Mouse (Mus musculus): ENCODE results near the gene Nudt3. TPM values are rescaled to one million over a fixed set of nuclear protein-coding genes. Genes with fewer than 3 reads are reported as not detected.

Gene Nudt3
- total and polyA plus RNA-seq, 3 experiments = 79.8 to 245 (median 140) TPM

- Histone ChIP-seq H3K27me3 (ENCODE audit: insufficient read depth, low read length) (no peaks in the 10 kb centered on the region), H3K4me3 (ENCODE audit: low read depth, low read length) (peak overlapping the region; percentile 95), H3K9me3 (replicated peaks) (no peaks in the 10 kb centered on the region), H3K36me3 (replicated peaks) (peaks cover 36% of the 10 kb centered on the region), H3K4me1 (ENCODE audit: insufficient read depth, low read depth, low read length) (peaks cover 72% of the 10 kb centered on the region)
- ATAC-seq (ENCODE audit: extremely low read depth, insufficient number of reproducible peaks, low FRiP score, poor library complexity, severe bottlenecking) (peak; percentile 37; the same call in 1 of the 2 replicates), DNase-seq (ENCODE audit: low spot score) (peak; percentile 98)
- TF ChIP-seq CTCF (IDR thresholded peaks at IDR 0.05; ENCODE audit: low read depth, low read length) = no peak
- TF ChIP-seq GATA2 (IDR thresholded peaks at IDR 0.05; ENCODE audit: borderline replicate concordance, low read depth, low read length) = no peak
- no peak for TF ChIP-seq GATA1 (IDR thresholded peaks at IDR 0.05; ENCODE audit: borderline replicate concordance, low read length)
- no peak for TF ChIP-seq POLR2AphosphoS5 (IDR thresholded peaks at IDR 0.05; ENCODE audit: insufficient replicate concordance, low read depth, low read length)
- no peak for TF ChIP-seq TAL1 (conservative IDR thresholded peaks at IDR 0.05; ENCODE audit: low read depth, low read length)
Observed at GRCm38 (mm10) chr17:27555512-27556172, 67.7 kb downstream of the Nudt3 start.

GRCm38 (mm10) chr17:27555075-27555511 is 68.2 kb downstream of the Nudt3 start:
- no peaks in the 10 kb centered on the region for H3K27me3 ChIP-seq (ENCODE audit: insufficient read depth, low read length)
- H3K4me3 ChIP-seq (ENCODE audit: low read depth, low read length) = peak overlapping the region; percentile 95
- H3K9me3 ChIP-seq (replicated peaks) = no peaks in the 10 kb centered on the region
- peaks cover 69% of the 10 kb centered on the region for H3K4me1 ChIP-seq (ENCODE audit: insufficient read depth, low read depth, low read length)
- DNase-seq (ENCODE audit: low spot score) (peak; percentile 98), ATAC-seq (ENCODE audit: extremely low read depth, insufficient number of reproducible peaks, low FRiP score, poor library complexity, severe bottlenecking) (peak; percentile 67)
- TF ChIP-seq GATA1 (IDR thresholded peaks at IDR 0.05; ENCODE audit: borderline replicate concordance, low read length) = no peak
- H3K36me3 ChIP-seq (replicated peaks) = peaks cover 30% of the 10 kb centered on the region

GRCm38 (mm10) chr17:27554062-27554960 is 69.0 kb downstream of the Nudt3 start:
- Histone ChIP-seq H3K9me3 (replicated peaks) (no peaks in the 10 kb centered on the region), H3K4me3 (ENCODE audit: low read depth, low read length) (peak overlapping the region; percentile 95), H3K36me3 (replicated peaks) (peaks cover 23% of the 10 kb centered on the region), H3K27me3 (ENCODE audit: insufficient read depth, low read length) (no peaks in the 10 kb centered on the region), H3K4me1 (ENCODE audit: insufficient read depth, low read depth, low read length) (peaks cover 70% of the 10 kb centered on the region)
- ATAC-seq (ENCODE audit: extremely low read depth, insufficient number of reproducible peaks, low FRiP score, poor library complexity, severe bottlenecking) (no peak), DNase-seq (ENCODE audit: low spot score) (peak; percentile 17)
- TF ChIP-seq POLR2AphosphoS5 (IDR thresholded peaks at IDR 0.05; ENCODE audit: insufficient replicate concordance, low read depth, low read length) (peak; percentile 12; the same call in 1 of the 2 replicates), TAL1 (conservative IDR thresholded peaks at IDR 0.05; ENCODE audit: low read depth, low read length) (no peak), GATA2 (IDR thresholded peaks at IDR 0.05; ENCODE audit: borderline replicate concordance, low read depth, low read length) (no peak)

- Histone ChIP-seq H3K36me3 (replicated peaks) (peaks cover 8% of the 10 kb centered on the region), H3K9me3 (replicated peaks) (no peaks in the 10 kb centered on the region), H3K4me1 (ENCODE audit: insufficient read depth, low read depth, low read length) (peaks cover 66% of the 10 kb centered on the region), H3K4me3 (ENCODE audit: low read depth, low read length) (peak overlapping the region; percentile 48; the same call in 1 of the 2 replicates), H3K27me3 (ENCODE audit: insufficient read depth, low read length) (no peaks in the 10 kb centered on the region)
- DNase-seq (ENCODE audit: low spot score) (no peak), ATAC-seq (ENCODE audit: extremely low read depth, insufficient number of reproducible peaks, low FRiP score, poor library complexity, severe bottlenecking) (no peak)
- TF ChIP-seq CTCF (IDR thresholded peaks at IDR 0.05; ENCODE audit: low read depth, low read length) = no peak
- TF ChIP-seq POLR2AphosphoS5 (IDR thresholded peaks at IDR 0.05; ENCODE audit: insufficient replicate concordance, low read depth, low read length) = 0 out of 2 replicates have a peak, but pooled peaks have one; percentile 66
- TF ChIP-seq GATA1 (IDR thresholded peaks at IDR 0.05; ENCODE audit: borderline replicate concordance, low read length) = no peak
- TF ChIP-seq GATA2 (IDR thresholded peaks at IDR 0.05; ENCODE audit: borderline replicate concordance, low read depth, low read length) = no peak
- no peak for TF ChIP-seq TAL1 (conservative IDR thresholded peaks at IDR 0.05; ENCODE audit: low read depth, low read length)
Observed at GRCm38 (mm10) chr17:27552215-27553201, 70.8 kb downstream of the Nudt3 start.

GRCm38 (mm10) chr17:27551393-27551940 is 71.8 kb downstream of the Nudt3 start:
- H3K9me3 ChIP-seq (replicated peaks) = no peaks in the 10 kb centered on the region
- ATAC-seq (ENCODE audit: extremely low read depth, insufficient number of reproducible peaks, low FRiP score, poor library complexity, severe bottlenecking) = no peak
- DNase-seq (ENCODE audit: low spot score) = no peak
- peaks cover 66% of the 10 kb centered on the region for H3K4me1 ChIP-seq (ENCODE audit: insufficient read depth, low read depth, low read length)
- peaks cover 8% of the 10 kb centered on the region for H3K36me3 ChIP-seq (replicated peaks)
- H3K4me3 ChIP-seq (ENCODE audit: low read depth, low read length) = no peak overlapping the region
- TF ChIP-seq TAL1 (conservative IDR thresholded peaks at IDR 0.05; ENCODE audit: low read depth, low read length) = no peak
- TF ChIP-seq CTCF (IDR thresholded peaks at IDR 0.05; ENCODE audit: low read depth, low read length) = no peak
- no peak for TF ChIP-seq GATA1 (IDR thresholded peaks at IDR 0.05; ENCODE audit: borderline replicate concordance, low read length)
- no peak for TF ChIP-seq GATA2 (IDR thresholded peaks at IDR 0.05; ENCODE audit: borderline replicate concordance, low read depth, low read length)
- no peak for TF ChIP-seq POLR2AphosphoS5 (IDR thresholded peaks at IDR 0.05; ENCODE audit: insufficient replicate concordance, low read depth, low read length)
- peaks cover 6% of the 10 kb centered on the region; the same call in 1 of the 2 replicates for H3K27me3 ChIP-seq (ENCODE audit: insufficient read depth, low read length)

Measured in G1E (cell line).